Mouse (Mus musculus) brain, embryonic 14.5 days (tissue): ENCODE data around the gene Mmp7.

Experiments
- CTCF ChIP-seq: fragments of 200-500 bp; IDR thresholded peaks from 2 replicates; pipeline ENCODE4 v1.5.1; 2012; ENCODE audit warnings: inconsistent platforms, mild to moderate bottlenecking, moderate library complexity, borderline replicate concordance; ENCODE audit not compliant: insufficient read depth, insufficient read length; ENCODE audit errors: extremely low read depth
- POLR2A ChIP-seq: fragments of 200-500 bp; IDR thresholded peaks from 2 replicates; pipeline ENCODE4 v1.6.1; 2012; ENCODE audit warnings: mild to moderate bottlenecking, inconsistent platforms, borderline replicate concordance; ENCODE audit not compliant: poor library complexity, insufficient read depth, insufficient read length, severe bottlenecking; ENCODE audit errors: extremely low read depth

- TF ChIP-seq POLR2A (no peak), CTCF (no peak)
Observed at GRCm38 (mm10) chr9:7689799-7690198, 2.1 kb upstream of the Mmp7 start.
